Mouse (Mus musculus): ENCODE results near the gene Arhgef10l. TPM values are rescaled to one million over a fixed set of nuclear protein-coding genes. Genes with fewer than 3 reads are reported as not detected.

Arhgef10l gene
- polyA plus RNA-seq, 2 experiments: 2.4 to 2.5 TPM

GRCm38 (mm10) chr4:140581341-140581729 is 84.5 kb downstream of the Arhgef10l start:
- H3K4me3 ChIP-seq (ENCODE audit: insufficient read depth in 1 of 2, low read depth in 2 of 2, low read length in 2 of 2): no peak overlapping the region
- no peaks in the 10 kb centered on the region for H3K36me3 ChIP-seq (replicated peaks; ENCODE audit: control insufficient read depth, insufficient read depth, low read depth)
- no peak for DNase-seq (ENCODE audit: low read depth in 3 of 3, low spot score in 3 of 3)
- no peaks in the 10 kb centered on the region for H3K9me3 ChIP-seq (ENCODE audit: control insufficient read depth, low read length)
- H3K9ac ChIP-seq (replicated peaks): no peak overlapping the region
- TF ChIP-seq CTCF (IDR thresholded peaks at IDR 0.05; ENCODE audit: low read depth) (no peak), EP300 (IDR thresholded peaks at IDR 0.05; ENCODE audit: low read depth) (no peak)
- no peak overlapping the region for H3K4me2 ChIP-seq (ENCODE audit: low read depth)
- ATAC-seq (ENCODE audit: insufficient read depth): no peak
- H3K4me1 ChIP-seq (replicated peaks; ENCODE audit: control insufficient read depth in 2 of 2, insufficient read depth in 2 of 2, low read length in 1 of 2): peaks cover 18 to 21% of the 10 kb centered on the region in 2 experiments
- no peak overlapping the region for H3K27ac ChIP-seq
- no peaks in the 10 kb centered on the region; the same call in 1 of the 2 replicates for H3K27me3 ChIP-seq (ENCODE audit: control insufficient read depth, insufficient read depth, low read length)
- 45% methylated on average over 16 of the region's 16 CpGs for WGBS (ENCODE audit: insufficient replicate concordance)

- Histone ChIP-seq H3K4me1 (replicated peaks; ENCODE audit: control insufficient read depth in 2 of 2, insufficient read depth in 2 of 2, low read length in 1 of 2) (peaks cover 18 to 21% of the 10 kb centered on the region in 2 experiments), H3K27me3 (ENCODE audit: control insufficient read depth, insufficient read depth, low read length) (no peaks in the 10 kb centered on the region; the same call in 1 of the 2 replicates), H3K27ac (no peak overlapping the region), H3K36me3 (replicated peaks; ENCODE audit: control insufficient read depth, insufficient read depth, low read depth) (no peaks in the 10 kb centered on the region), H3K4me3 (ENCODE audit: insufficient read depth in 1 of 2, low read depth in 2 of 2, low read length in 2 of 2) (no peak overlapping the region), H3K9me3 (ENCODE audit: control insufficient read depth, low read length) (no peaks in the 10 kb centered on the region), H3K4me2 (ENCODE audit: low read depth) (no peak overlapping the region), H3K9ac (replicated peaks) (no peak overlapping the region)
- WGBS (ENCODE audit: insufficient replicate concordance): 62% methylated on average over 4 of the region's 4 CpGs
- DNase-seq (ENCODE audit: low read depth in 3 of 3, low spot score in 3 of 3) (no peak), ATAC-seq (ENCODE audit: insufficient read depth) (no peak)
- TF ChIP-seq CTCF (IDR thresholded peaks at IDR 0.05; ENCODE audit: low read depth) (no peak), EP300 (IDR thresholded peaks at IDR 0.05; ENCODE audit: low read depth) (no peak)
Measured at GRCm38 (mm10) chr4:140580866-140581265, 84.9 kb downstream of the Arhgef10l start.

GRCm38 (mm10) chr4:140579576-140579975 is 86.2 kb downstream of the Arhgef10l start:
- ATAC-seq (ENCODE audit: insufficient read depth) (no peak), DNase-seq (ENCODE audit: low read depth in 3 of 3, low spot score in 3 of 3) (no peak)
- Histone ChIP-seq H3K4me3 (ENCODE audit: insufficient read depth in 1 of 2, low read depth in 2 of 2, low read length in 2 of 2) (no peak overlapping the region), H3K27ac (no peak overlapping the region), H3K27me3 (ENCODE audit: control insufficient read depth, insufficient read depth, low read length) (no peaks in the 10 kb centered on the region; the same call in 1 of the 2 replicates), H3K36me3 (replicated peaks; ENCODE audit: control insufficient read depth, insufficient read depth, low read depth) (no peaks in the 10 kb centered on the region), H3K9ac (replicated peaks) (no peak overlapping the region), H3K4me1 (replicated peaks; ENCODE audit: control insufficient read depth in 2 of 2, insufficient read depth in 2 of 2, low read length in 1 of 2) (peaks cover 12 to 17% of the 10 kb centered on the region in 2 experiments), H3K4me2 (ENCODE audit: low read depth) (no peak overlapping the region), H3K9me3 (ENCODE audit: control insufficient read depth, low read length) (no peaks in the 10 kb centered on the region)
- 70% methylated on average over 8 of the region's 8 CpGs for WGBS (ENCODE audit: insufficient replicate concordance)
- TF ChIP-seq EP300 (IDR thresholded peaks at IDR 0.05; ENCODE audit: low read depth) (no peak), CTCF (IDR thresholded peaks at IDR 0.05; ENCODE audit: low read depth) (no peak)

GRCm38 (mm10) chr4:140579149-140579548 is 86.7 kb downstream of the Arhgef10l start:
- Histone ChIP-seq H3K27me3 (ENCODE audit: control insufficient read depth, insufficient read depth, low read length) (no peaks in the 10 kb centered on the region; the same call in 1 of the 2 replicates), H3K36me3 (replicated peaks; ENCODE audit: control insufficient read depth, insufficient read depth, low read depth) (no peaks in the 10 kb centered on the region), H3K4me3 (ENCODE audit: insufficient read depth in 1 of 2, low read depth in 2 of 2, low read length in 2 of 2) (no peak overlapping the region), H3K27ac (no peak overlapping the region), H3K9ac (replicated peaks) (no peak overlapping the region), H3K4me2 (ENCODE audit: low read depth) (no peak overlapping the region), H3K9me3 (ENCODE audit: control insufficient read depth, low read length) (no peaks in the 10 kb centered on the region), H3K4me1 (replicated peaks; ENCODE audit: control insufficient read depth in 2 of 2, insufficient read depth in 2 of 2, low read length in 1 of 2) (peaks cover 8 to 13% of the 10 kb centered on the region in 2 experiments)
- ATAC-seq (ENCODE audit: insufficient read depth): no peak
- no peak for DNase-seq (ENCODE audit: low read depth in 3 of 3, low spot score in 3 of 3)
- TF ChIP-seq EP300 (IDR thresholded peaks at IDR 0.05; ENCODE audit: low read depth) (no peak), CTCF (IDR thresholded peaks at IDR 0.05; ENCODE audit: low read depth) (no peak)
- 81% methylated on average over 13 of the region's 13 CpGs for WGBS (ENCODE audit: insufficient replicate concordance)

GRCm38 (mm10) chr4:140576628-140577027 is 89.2 kb downstream of the Arhgef10l start:
- Histone ChIP-seq H3K9me3 (ENCODE audit: control insufficient read depth, low read length) (no peaks in the 10 kb centered on the region), H3K4me3 (ENCODE audit: insufficient read depth in 1 of 2, low read depth in 2 of 2, low read length in 2 of 2) (no peak overlapping the region), H3K4me2 (ENCODE audit: low read depth) (no peak overlapping the region), H3K9ac (replicated peaks) (no peak overlapping the region), H3K27ac (no peak overlapping the region), H3K36me3 (replicated peaks; ENCODE audit: control insufficient read depth, insufficient read depth, low read depth) (no peaks in the 10 kb centered on the region), H3K4me1 (replicated peaks; ENCODE audit: control insufficient read depth in 2 of 2, insufficient read depth in 2 of 2, low read length in 1 of 2) (no peaks in the 10 kb centered on the region), H3K27me3 (ENCODE audit: control insufficient read depth, insufficient read depth, low read length) (no peaks in the 10 kb centered on the region; the same call in 1 of the 2 replicates)
- 93% methylated on average over 16 of the region's 16 CpGs for WGBS (ENCODE audit: insufficient replicate concordance)
- DNase-seq (ENCODE audit: low read depth in 3 of 3, low spot score in 3 of 3): no peak
- TF ChIP-seq EP300 (IDR thresholded peaks at IDR 0.05; ENCODE audit: low read depth) (no peak), CTCF (IDR thresholded peaks at IDR 0.05; ENCODE audit: low read depth) (no peak)
- ATAC-seq (ENCODE audit: insufficient read depth): no peak

Measured in liver, embryonic 14.5 days (tissue).